Mouse (Mus musculus) cerebellum, postnatal 14 days (tissue): ENCODE data around the gene Mbnl1.
A peak's percentile ranks its signal among the peaks of the same experiment; 100 is the strongest.

Experiments used
- DNase-seq, 2 experiments: peaks; one replicate each; pipeline ENCODE4 v3.0.0; 2021; ENCODE audit warnings: mixed read lengths in 2 of 2

Gene Mbnl1

GRCm38 (mm10) chr3:60615057-60615606 lies 142.5 kb downstream of the Mbnl1 start:
- no peak for DNase-seq

GRCm38 (mm10) chr3:60615615-60616014 lies 143.0 kb downstream of the Mbnl1 start:
- no peak for DNase-seq

GRCm38 (mm10) chr3:60616147-60616546 lies 143.5 kb downstream of the Mbnl1 start:
- DNase-seq: no peak

GRCm38 (mm10) chr3:60617643-60618042 lies 145.0 kb downstream of the Mbnl1 start:
- no peak for DNase-seq

DNA sequence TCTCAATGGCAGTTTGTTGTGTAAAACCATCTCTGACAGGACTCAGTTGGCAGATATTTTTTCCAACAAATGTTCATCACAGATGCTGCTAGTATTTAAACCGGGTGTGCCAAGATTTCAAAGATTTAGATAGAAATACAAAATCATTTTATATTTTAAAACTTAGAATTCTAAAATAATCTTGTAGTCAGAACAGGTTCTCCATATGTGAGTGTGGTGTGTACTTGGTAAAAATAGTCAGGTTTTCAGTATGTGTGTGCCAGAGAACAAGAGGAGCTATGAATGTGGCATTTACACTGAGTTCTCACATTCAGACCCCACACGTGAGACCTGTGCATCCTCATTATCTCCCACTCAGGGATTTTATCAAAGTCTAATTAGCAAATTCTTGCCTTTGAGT lies 147.6 kb downstream of the Mbnl1 start:
- DNase-seq: no peak

- DNase-seq: no peak
Measured at GRCm38 (mm10) chr3:60631183-60631582, 158.6 kb downstream of the Mbnl1 start.

- no peak for DNase-seq
Measured at GRCm38 (mm10) chr3:60631754-60632153, 159.1 kb downstream of the Mbnl1 start.

DNA sequence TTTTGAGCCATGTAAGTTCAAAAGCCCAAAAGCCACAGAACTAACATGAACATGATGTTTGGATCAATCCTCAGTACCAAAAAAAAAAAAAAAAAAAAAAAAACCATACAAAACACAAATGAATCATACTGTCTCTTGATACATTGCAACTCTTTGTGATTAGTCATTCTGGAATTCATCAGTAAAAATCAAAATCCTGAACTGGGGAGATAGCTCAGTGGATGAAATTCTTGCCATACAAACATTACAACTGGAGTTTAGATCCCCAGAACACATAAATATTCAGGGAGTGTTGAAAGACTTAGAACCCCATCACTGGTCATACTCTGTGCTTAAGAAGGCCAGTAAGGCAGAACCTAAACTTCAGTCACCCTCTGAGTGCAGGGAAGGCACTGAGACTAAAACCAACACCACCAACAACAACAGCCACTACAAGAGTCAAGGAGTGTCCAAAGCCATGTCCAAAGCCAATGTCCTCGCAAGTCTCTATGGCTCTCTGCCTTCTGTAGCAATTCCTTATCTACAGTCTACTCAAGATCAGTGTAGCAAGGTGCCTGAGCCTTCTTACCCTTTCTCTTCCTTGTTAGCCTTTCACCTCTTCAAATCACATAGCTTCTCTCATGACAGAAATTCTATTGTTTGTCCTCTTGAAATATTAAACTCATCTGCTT lies 160.3 kb downstream of the Mbnl1 start:
- no peak for DNase-seq

GRCm38 (mm10) chr3:60638530-60638929 lies 165.9 kb downstream of the Mbnl1 start:
- DNase-seq: peak in 1 of 2 experiments; percentile 7

GRCm38 (mm10) chr3:60639135-60639534 lies 166.5 kb downstream of the Mbnl1 start:
- DNase-seq: peak; percentile 55 to 67

GRCm38 (mm10) chr3:60642227-60642626 lies 169.6 kb downstream of the Mbnl1 start:
- no peak for DNase-seq

DNA sequence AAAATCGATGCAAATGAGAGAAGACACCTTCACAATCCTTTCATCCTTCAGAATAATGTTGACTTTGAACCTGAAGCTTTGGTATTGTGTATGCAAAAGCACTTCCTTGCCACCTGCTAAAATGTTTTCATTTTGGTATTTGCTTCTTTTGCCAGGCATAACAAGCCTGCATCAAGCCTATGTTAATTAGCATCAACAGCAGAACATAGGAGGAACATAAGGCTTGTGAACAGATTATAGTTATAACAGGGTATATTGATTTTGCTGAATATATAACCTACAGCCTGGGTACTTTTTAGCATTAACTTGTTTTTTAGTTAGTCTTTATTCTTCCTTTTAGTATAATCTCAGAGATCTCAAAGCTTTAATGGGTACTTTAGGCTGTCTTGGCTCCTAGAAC lies 172.9 kb downstream of the Mbnl1 start:
- DNase-seq: no peak

DNA sequence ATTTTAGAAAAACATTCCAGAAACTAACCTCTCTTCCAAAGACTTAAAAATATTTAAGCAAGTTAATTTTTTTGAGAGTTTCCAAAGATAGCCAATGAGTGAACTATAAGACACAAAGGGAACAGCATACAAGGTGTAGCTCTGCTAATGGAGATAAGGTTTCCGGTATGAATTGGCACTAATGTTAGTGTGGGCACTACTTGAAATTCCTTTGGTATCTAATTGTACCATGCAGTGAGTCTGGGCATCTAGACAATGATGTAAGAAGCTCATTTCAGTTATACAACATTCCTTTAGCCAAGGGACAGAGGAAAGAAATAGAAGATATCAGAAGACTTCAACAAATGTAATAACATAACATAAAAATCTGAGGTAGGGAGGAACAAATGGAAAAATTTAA lies 175.7 kb downstream of the Mbnl1 start:
- DNase-seq: no peak

DNA sequence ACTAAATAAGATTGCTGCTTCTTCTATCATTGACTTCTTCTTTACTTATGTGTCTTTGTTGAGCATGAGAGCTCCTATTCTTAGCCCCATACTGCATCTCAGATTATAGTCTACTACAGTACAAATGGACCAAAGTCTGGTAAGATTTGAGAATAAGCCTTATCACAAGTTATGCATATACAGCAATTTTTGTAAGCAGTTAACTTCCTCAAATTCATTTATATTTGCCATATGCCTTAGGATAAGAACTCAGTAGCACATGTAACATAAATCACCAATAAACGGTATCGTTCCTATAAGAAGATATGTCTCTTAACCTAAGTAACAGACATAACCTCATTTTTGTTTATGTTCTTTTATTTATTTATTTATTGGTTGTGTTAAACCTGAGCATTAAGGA lies 188.1 kb downstream of the Mbnl1 start:
- no peak for DNase-seq
